Mouse (Mus musculus) midbrain, embryonic 10.5 days (tissue): ENCODE results near the gene Trim38. TPM values are rescaled to one million over a fixed set of nuclear protein-coding genes. Genes with fewer than 3 reads are reported as not detected.

Source experiments
- DNase-seq: peaks from one replicate; pipeline ENCODE4 v3.0.0-alpha.2; 2017; ENCODE audit warnings: low spot score
- H3K27ac ChIP-seq: fragments of 300-500 bp; sonication (generic); replicated peaks from 2 replicates; pipeline ENCODE4 v1.5.1; 2016; ENCODE audit warnings: mild to moderate bottlenecking
- H3K27me3 ChIP-seq: fragments of 300-500 bp; sonication (generic); 2 replicates; pipeline ENCODE4 v1.6.1; 2016; ENCODE audit warnings: low read depth, mild to moderate bottlenecking; ENCODE audit not compliant: poor library complexity, severe bottlenecking
- H3K36me3 ChIP-seq: fragments of 300-500 bp; sonication (generic); 2 replicates; pipeline ENCODE4 v1.6.1; 2016; ENCODE audit warnings: mild to moderate bottlenecking, moderate library complexity
- H3K4me1 ChIP-seq: fragments of 300-500 bp; sonication (generic); 2 replicates; pipeline ENCODE4 v1.6.1; 2016
- H3K4me3 ChIP-seq: fragments of 300-500 bp; sonication (generic); 2 replicates; pipeline ENCODE4 v1.5.1; 2016; ENCODE audit warnings: mild to moderate bottlenecking, moderate library complexity
- H3K9me3 ChIP-seq: fragments of 300-500 bp; sonication (generic); replicated peaks from 2 replicates; pipeline ENCODE4 v1.6.1; 2016; ENCODE audit warnings: mild to moderate bottlenecking
- WGBS: fragments of 180-500 bp; shearing (Covaris S2); methylation state at CpG from one replicate; pipeline ENCODE4 v1.1.7; 2016; 5-methylcytosine and 5-hydroxymethylcytosine counted together
- microRNA-seq: library from miRNA; unstranded; fragments of <30 nt; microRNA quantifications from one replicate; pipeline ENCODE4, GENCODE M21; 2017
- polyA plus RNA-seq: library from polyadenylated mRNA; unstranded; fragments of >200 nt; fragmentation: Nextera tagmentation; extraction: Ambion mirVana; gene quantifications from 2 replicates; pipeline ENCODE4 v1.2.1, GENCODE M21; 2016

Trim38 gene
- polyA plus RNA-seq, 1 experiment from 2014 or later: 0.20 TPM

GRCm38 (mm10) chr13:23839308-23839707 is 69.6 kb downstream of the Trim38 start, which contains the start of gene Slc17a3:
Gene Slc17a3, plus strand, starts transcription at chr13:23839434.
- H3K27me3 ChIP-seq: no peaks in the 10 kb centered on the region
- no peak for DNase-seq

More at GRCm38 (mm10) chr13:23839308-23839707, 69.6 kb downstream of the Trim38 start, which contains the start of gene Slc17a3:
- no peaks in the 10 kb centered on the region for H3K36me3 ChIP-seq
- 87% methylated on average over 2 of the region's 2 CpGs for WGBS
- no peak within 1 kb of the TSS for H3K4me3 ChIP-seq
- H3K9me3 ChIP-seq: no peaks in the 10 kb centered on the region
- H3K27ac ChIP-seq: no peak within 1 kb of the TSS
- no peaks in the 10 kb centered on the region for H3K4me1 ChIP-seq

Small RNA genes within 50 kb of the gene (microRNA-seq; reads per million reads assigned to microRNA genes)
- gene Gm44314: not detected
- gene Gm44484: not detected

Other genes starting within 250 kb of the Trim38 start
- 2.0 and 4.1 TPM in 2 replicates for gene Hist1h4h, start 238.9 kb upstream of the Trim38 start, polyA plus RNA-seq
- 4.7 and 9.5 TPM in 2 replicates for gene Hist1h2af, start 236.0 kb upstream of the Trim38 start, polyA plus RNA-seq
- gene Hist1h3g, start 234.5 kb upstream of the Trim38 start, polyA plus RNA-seq: 5.5 and 5.6 TPM in 2 replicates
- gene Hist1h2bh, start 226.5 kb upstream of the Trim38 start, polyA plus RNA-seq: 1.00 and 1.0 TPM in 2 replicates
- gene Hist1h3f, start 225.9 kb upstream of the Trim38 start, polyA plus RNA-seq: 1.1 and 1.5 TPM in 2 replicates
- 1.7 TPM in 1 of 2 replicates, not detected in the other for gene Hist1h4f, start 218.3 kb upstream of the Trim38 start, polyA plus RNA-seq
- 0.58 and 0.63 TPM in 2 replicates for gene Hist1h1d, start 216.7 kb upstream of the Trim38 start, polyA plus RNA-seq
- 5.1 and 7.2 TPM in 2 replicates for gene Hist1h3e, start 207.5 kb upstream of the Trim38 start, polyA plus RNA-seq
- 85.6 and 104 TPM in 2 replicates for gene Hist1h2ae, start 198.7 kb upstream of the Trim38 start, polyA plus RNA-seq
- 4.5 and 6.4 TPM in 2 replicates for gene Hist1h2bg, start 198.5 kb upstream of the Trim38 start, polyA plus RNA-seq
- 3.8 TPM in 2 replicates for gene Hist1h2bf, start 195.7 kb upstream of the Trim38 start, polyA plus RNA-seq
- 0.67 and 1.3 TPM in 2 replicates for gene Hist1h2ad, start 195.5 kb upstream of the Trim38 start, polyA plus RNA-seq
- gene Hist1h3d, start 194.2 kb upstream of the Trim38 start, polyA plus RNA-seq: 6.2 and 10.8 TPM in 2 replicates
- gene Hist1h4d, start 188.3 kb upstream of the Trim38 start, polyA plus RNA-seq: 95.1 and 103 TPM in 2 replicates
- gene Hist1h2be, start 148.8 kb upstream of the Trim38 start, polyA plus RNA-seq: 3.1 and 3.2 TPM in 2 replicates
- gene Hist1h1e, start 147.4 kb upstream of the Trim38 start, polyA plus RNA-seq: 18.0 and 22.4 TPM in 2 replicates
- gene Hist1h2ac, start 86.0 kb upstream of the Trim38 start, polyA plus RNA-seq: 1.3 TPM in 2 replicates
- gene Hist1h2bc, start 85.7 kb upstream of the Trim38 start, polyA plus RNA-seq: 22.1 and 23.9 TPM in 2 replicates
- gene Hist1h1t, start 74.1 kb upstream of the Trim38 start, polyA plus RNA-seq: not detected in 2 replicates
- gene Hist1h4c, start 71.5 kb upstream of the Trim38 start, polyA plus RNA-seq: 4.9 and 5.1 TPM in 2 replicates
- 2.3 and 2.5 TPM in 2 replicates for gene Hfe, start 59.1 kb upstream of the Trim38 start, polyA plus RNA-seq
- 8.8 and 9.5 TPM in 2 replicates for gene Hist1h1c, start 31.1 kb upstream of the Trim38 start, polyA plus RNA-seq
- 7.3 and 9.5 TPM in 2 replicates for gene Hist1h3c, start 24.3 kb upstream of the Trim38 start, polyA plus RNA-seq
- gene Hist1h2bb, start 23.2 kb upstream of the Trim38 start, polyA plus RNA-seq: 2.3 and 2.4 TPM in 2 replicates
- 44.4 and 45.3 TPM in 2 replicates for gene Hist1h2ab, start 18.8 kb upstream of the Trim38 start, polyA plus RNA-seq
- 8.1 and 11.3 TPM in 2 replicates for gene Hist1h3b, start 17.6 kb upstream of the Trim38 start, polyA plus RNA-seq
- gene Hist1h4b, start 12.9 kb upstream of the Trim38 start, polyA plus RNA-seq: 4.9 and 6.9 TPM in 2 replicates
- 0.42 TPM in 1 of 2 replicates, not detected in the other for gene Hist1h4a, start 8.7 kb upstream of the Trim38 start, polyA plus RNA-seq
- gene Hist1h3a, start 7.5 kb upstream of the Trim38 start, polyA plus RNA-seq: 3.6 and 3.9 TPM in 2 replicates
- 1.7 and 2.7 TPM in 2 replicates for gene Hist1h1a, start 6.2 kb upstream of the Trim38 start, polyA plus RNA-seq
- gene Slc17a2, start 37.1 kb downstream of the Trim38 start, polyA plus RNA-seq: not detected in 2 replicates
- gene Slc17a3, start 69.5 kb downstream of the Trim38 start, polyA plus RNA-seq: not detected in 2 replicates
- not detected in 2 replicates for gene Slc17a1, start 97.8 kb downstream of the Trim38 start, polyA plus RNA-seq
- not detected in 2 replicates for gene Slc17a4, start 145.1 kb downstream of the Trim38 start, polyA plus RNA-seq
- not detected in 2 replicates for gene Hist1h2ba, start 164.2 kb downstream of the Trim38 start, polyA plus RNA-seq
- not detected in 2 replicates for gene Hist1h2aa, start 164.5 kb downstream of the Trim38 start, polyA plus RNA-seq
- gene Scgn, start 221.3 kb downstream of the Trim38 start, polyA plus RNA-seq: 0.21 and 0.27 TPM in 2 replicates